Mouse (Mus musculus): ENCODE data around the gene A730015C16Rik.

GRCm38 (mm10) chr4:108845824-108846569, 2.4 kb downstream of the A730015C16Rik start:
- TF ChIP-seq CTCF (IDR thresholded peaks at IDR 0.05; ENCODE audit: low read depth) = no peak
- TF ChIP-seq EP300 (IDR thresholded peaks at IDR 0.05; ENCODE audit: low read depth) = no peak
